Mouse (Mus musculus) mature B cell (primary cell): ENCODE results near the gene Cpt1a.

Experiments
- in situ Hi-C: fragments of 300-500 bp; cut with MboI; formaldehyde crosslinking; loops from 2 replicates; pipeline ENCODE4 v1.14.3; 2019

Cpt1a gene

GRCm38 (mm10) chr19:3324931-3325711, 3.0 kb downstream of the Cpt1a start:
- in situ Hi-C loops, result no loop called here

- in situ Hi-C loops, result no loop called here
Observed at GRCm38 (mm10) chr19:3325771-3326478, 3.8 kb downstream of the Cpt1a start.

GRCm38 (mm10) chr19:3326479-3327047, 4.4 kb downstream of the Cpt1a start:
- in situ Hi-C loops, result no loop called here

- in situ Hi-C loops, result no loop called here
Observed at GRCm38 (mm10) chr19:3333247-3333646, 11.1 kb downstream of the Cpt1a start.

- in situ Hi-C loops, result no loop called here
Observed at GRCm38 (mm10) chr19:3333694-3334515, 11.8 kb downstream of the Cpt1a start.

- in situ Hi-C loops, result no loop called here
Observed at GRCm38 (mm10) chr19:3334550-3334949, 12.4 kb downstream of the Cpt1a start.

- in situ Hi-C loops, result no loop called here
Observed at GRCm38 (mm10) chr19:3335917-3336316, 13.8 kb downstream of the Cpt1a start.

- in situ Hi-C loops, result no loop called here
Observed at GRCm38 (mm10) chr19:3336485-3337255, 14.5 kb downstream of the Cpt1a start.

- in situ Hi-C loops, result no loop called here
Observed at GRCm38 (mm10) chr19:3339187-3339586, 17.1 kb downstream of the Cpt1a start.

- in situ Hi-C loops, result no loop called here
Observed at GRCm38 (mm10) chr19:3341021-3341420, 18.9 kb downstream of the Cpt1a start.

- in situ Hi-C loops, result no loop called here
Observed at GRCm38 (mm10) chr19:3343929-3344328, 21.8 kb downstream of the Cpt1a start.

- in situ Hi-C loops, result no loop called here
Observed at GRCm38 (mm10) chr19:3344636-3345544, 22.8 kb downstream of the Cpt1a start.

- in situ Hi-C loops, result no loop called here
Observed at GRCm38 (mm10) chr19:3347784-3348183, 25.6 kb downstream of the Cpt1a start.

GRCm38 (mm10) chr19:3353415-3354111, 31.4 kb downstream of the Cpt1a start:
- in situ Hi-C loops, result no loop called here

- in situ Hi-C loops, result no loop called here
Observed at GRCm38 (mm10) chr19:3355096-3355495, 33.0 kb downstream of the Cpt1a start.

GRCm38 (mm10) chr19:3356516-3356915, 34.4 kb downstream of the Cpt1a start:
- in situ Hi-C loops, result no loop called here

- in situ Hi-C loops, result no loop called here
Observed at GRCm38 (mm10) chr19:3357620-3358019, 35.5 kb downstream of the Cpt1a start.

GRCm38 (mm10) chr19:3359841-3360588, 37.9 kb downstream of the Cpt1a start:
- in situ Hi-C loops, result no loop called here

GRCm38 (mm10) chr19:3363510-3363909, 41.4 kb downstream of the Cpt1a start:
- in situ Hi-C loops, result no loop called here
